Mouse (Mus musculus): ENCODE results near the gene Hps5.

DNA sequence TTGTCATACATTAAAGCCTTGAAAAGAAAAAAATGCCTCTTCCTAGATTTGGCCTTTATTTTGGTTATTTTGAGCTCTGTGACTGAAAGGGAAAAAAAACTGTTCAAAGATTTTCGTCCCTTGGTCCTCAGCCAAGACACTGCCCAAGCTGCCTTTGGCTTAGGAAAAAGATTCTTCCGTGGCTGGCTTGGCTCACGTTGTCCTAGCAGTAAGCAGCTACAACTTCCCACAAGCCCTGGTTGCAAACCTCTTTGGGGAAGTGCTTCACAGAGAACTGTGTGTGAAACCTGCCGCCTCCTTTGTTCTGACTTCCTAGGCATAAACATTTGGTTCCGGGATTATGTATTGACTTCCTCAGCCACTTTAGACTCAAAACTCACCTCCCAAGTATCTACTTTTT, 79.0 kb downstream of the Hps5 start:
- TF ChIP-seq CTCF (IDR thresholded peaks at IDR 0.05) (no peak), EP300 (IDR thresholded peaks at IDR 0.05) (peak; percentile 45; the same call in 1 of the 2 replicates)

All from lung, postnatal 0 days (tissue).